Mouse (Mus musculus): ENCODE data around the gene Cars2. TPM values are rescaled to one million over a fixed set of nuclear protein-coding genes. Genes with fewer than 3 reads are reported as not detected.
"Not testable (repeated sequence)": the region's sequence is repeated elsewhere in the genome, so short reads cannot be mapped to it uniquely, and the experiment has no call there.

The Cars2 gene
- polyA plus RNA-seq, 1 experiment from 2014 or later: 17.8 TPM

GRCm38 (mm10) chr8:11498281-11498680 is 52.3 kb downstream of the Cars2 start:
- Histone ChIP-seq H3K27ac (replicated peaks; ENCODE audit: low read depth, low read length) (no peak overlapping the region), H3K36me3 (ENCODE audit: control insufficient read depth, insufficient read depth, low read length) (peaks cover 6% of the 10 kb centered on the region), H3K27me3 (ENCODE audit: control insufficient read depth, insufficient read depth, low read length) (no peaks in the 10 kb centered on the region), H3K9ac (ENCODE audit: low read length) (no peak overlapping the region), H3K9me3 (ENCODE audit: control insufficient read depth, low read length) (no peaks in the 10 kb centered on the region), H3K4me3 (ENCODE audit: low read depth, low read length) (peak overlapping the region; percentile 95), H3K4me1 (ENCODE audit: control insufficient read depth, insufficient read depth, low read length) (peaks cover 4% of the 10 kb centered on the region; the same call in 1 of the 2 replicates), H3K4me2 (ENCODE audit: low read depth, severe bottlenecking) (peak overlapping the region; percentile 73)
- WGBS: 79% methylated on average over 12 of the region's 12 CpGs
- DNase-seq (ENCODE audit: low spot score) (no peak), ATAC-seq (ENCODE audit: insufficient number of reproducible peaks, low FRiP score, low TSS enrichment, low read depth) (no peak)

GRCm38 (mm10) chr8:11497017-11497990 is 53.3 kb downstream of the Cars2 start, which contains the start of gene Naxd:
Gene Naxd (plus strand): TSS chr8:11497506.
- ATAC-seq (ENCODE audit: insufficient number of reproducible peaks, low FRiP score, low TSS enrichment, low read depth): peak; percentile 90
- H3K4me1 ChIP-seq (ENCODE audit: control insufficient read depth, insufficient read depth, low read length): peaks cover 4% of the 10 kb centered on the region; the same call in 1 of the 2 replicates
- no peaks in the 10 kb centered on the region for H3K9me3 ChIP-seq (ENCODE audit: control insufficient read depth, low read length)
- H3K4me3 ChIP-seq (ENCODE audit: low read depth, low read length): peak within 1 kb of the TSS; percentile 95
- peak; percentile 91 for DNase-seq (ENCODE audit: low spot score)
- peak within 1 kb of the TSS; percentile 87 for H3K9ac ChIP-seq (ENCODE audit: low read length)
- peak within 1 kb of the TSS; percentile 73 for H3K4me2 ChIP-seq (ENCODE audit: low read depth, severe bottlenecking)
- no peaks in the 10 kb centered on the region for H3K27me3 ChIP-seq (ENCODE audit: control insufficient read depth, insufficient read depth, low read length)
- WGBS: 4% methylated on average over 73 of the region's 73 CpGs
- peaks cover under 1% of the 10 kb centered on the region; the same call in 1 of the 2 replicates for H3K36me3 ChIP-seq (ENCODE audit: control insufficient read depth, insufficient read depth, low read length)
- 0 out of 2 replicates have a peak within 1 kb of the TSS, but pooled peaks have one; percentile 36 for H3K27ac ChIP-seq (replicated peaks; ENCODE audit: low read depth, low read length)

DNA sequence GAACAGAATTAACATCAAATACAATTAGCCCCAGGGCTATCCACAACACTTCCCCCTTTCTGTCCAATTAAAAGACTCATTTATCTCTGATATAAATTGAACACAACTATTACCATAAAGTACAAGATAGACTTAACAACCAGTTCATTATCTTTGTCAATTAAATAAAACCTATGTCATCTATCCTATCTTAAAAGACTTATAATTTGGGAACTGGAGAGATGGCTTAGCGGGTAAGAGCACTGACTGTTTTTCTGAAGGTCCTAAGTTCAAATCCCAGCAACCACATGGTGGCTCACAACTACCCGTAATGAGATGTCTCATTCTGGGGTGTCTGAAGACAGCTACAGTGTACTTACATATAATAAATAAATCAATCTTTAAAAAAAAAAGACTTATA is 58.2 kb downstream of the Cars2 start:
- WGBS: 79% methylated on average over 2 of the region's 2 CpGs
- not testable (repeated sequence) for ATAC-seq (ENCODE audit: insufficient number of reproducible peaks, low FRiP score, low TSS enrichment, low read depth)

DNA sequence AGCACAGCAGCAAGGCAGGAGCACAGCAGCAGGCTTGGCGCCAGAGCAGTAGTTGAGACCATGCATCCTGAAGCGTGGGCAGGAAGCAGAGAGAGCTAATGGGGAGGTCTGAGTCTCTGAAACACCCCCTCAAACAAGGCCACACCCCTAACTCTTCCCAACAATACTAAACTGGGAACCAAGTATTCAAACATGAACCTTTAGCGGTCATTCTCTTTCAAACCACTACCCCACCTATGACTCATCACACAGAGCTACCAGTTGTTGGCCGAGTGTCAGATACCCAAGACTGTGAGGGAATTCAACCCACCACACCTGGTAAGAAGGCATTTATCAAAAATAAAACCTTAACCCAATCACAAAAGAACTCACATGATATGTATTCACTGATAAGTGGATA is 63.4 kb downstream of the Cars2 start:
- no peak for ATAC-seq (ENCODE audit: insufficient number of reproducible peaks, low FRiP score, low TSS enrichment, low read depth)
- DNase-seq (ENCODE audit: low spot score): no peak
- H3K36me3 ChIP-seq (ENCODE audit: control insufficient read depth, insufficient read depth, low read length): no peaks in the 10 kb centered on the region

More for the DNA sequence above, 58.2 kb downstream of the Cars2 start:
- not testable (repeated sequence) for H3K4me1 ChIP-seq (ENCODE audit: control insufficient read depth, insufficient read depth, low read length); DNase-seq (ENCODE audit: low spot score); H3K9ac ChIP-seq (ENCODE audit: low read length); H3K27me3 ChIP-seq (ENCODE audit: control insufficient read depth, insufficient read depth, low read length); H3K27ac ChIP-seq (replicated peaks; ENCODE audit: low read depth, low read length); H3K4me2 ChIP-seq (ENCODE audit: low read depth, severe bottlenecking); H3K9me3 ChIP-seq (ENCODE audit: control insufficient read depth, low read length); H3K4me3 ChIP-seq (ENCODE audit: low read depth, low read length); H3K36me3 ChIP-seq (ENCODE audit: control insufficient read depth, insufficient read depth, low read length)

GRCm38 (mm10) chr8:11486142-11486541 is 64.4 kb downstream of the Cars2 start:
- no peaks in the 10 kb centered on the region for H3K4me1 ChIP-seq (ENCODE audit: control insufficient read depth, insufficient read depth, low read length)
- ATAC-seq (ENCODE audit: insufficient number of reproducible peaks, low FRiP score, low TSS enrichment, low read depth): no peak
- H3K4me3 ChIP-seq (ENCODE audit: low read depth, low read length): no peak overlapping the region
- H3K36me3 ChIP-seq (ENCODE audit: control insufficient read depth, insufficient read depth, low read length): no peaks in the 10 kb centered on the region
- peak; percentile 85 for DNase-seq (ENCODE audit: low spot score)
- H3K9me3 ChIP-seq (ENCODE audit: control insufficient read depth, low read length): no peaks in the 10 kb centered on the region
- 24% methylated on average over 7 of the region's 7 CpGs for WGBS
- no peak overlapping the region for H3K9ac ChIP-seq (ENCODE audit: low read length)
- H3K27ac ChIP-seq (replicated peaks; ENCODE audit: low read depth, low read length): no peak overlapping the region
- H3K4me2 ChIP-seq (ENCODE audit: low read depth, severe bottlenecking): no peak overlapping the region
- H3K27me3 ChIP-seq (ENCODE audit: control insufficient read depth, insufficient read depth, low read length): peaks cover 5% of the 10 kb centered on the region; the same call in 1 of the 2 replicates

More for the DNA sequence above, 63.4 kb downstream of the Cars2 start:
- Histone ChIP-seq H3K4me1 (ENCODE audit: control insufficient read depth, insufficient read depth, low read length) (no peaks in the 10 kb centered on the region), H3K4me3 (ENCODE audit: low read depth, low read length) (no peak overlapping the region), H3K27ac (replicated peaks; ENCODE audit: low read depth, low read length) (no peak overlapping the region), H3K27me3 (ENCODE audit: control insufficient read depth, insufficient read depth, low read length) (no peaks in the 10 kb centered on the region), H3K9me3 (ENCODE audit: control insufficient read depth, low read length) (no peaks in the 10 kb centered on the region), H3K9ac (ENCODE audit: low read length) (no peak overlapping the region), H3K4me2 (ENCODE audit: low read depth, severe bottlenecking) (no peak overlapping the region)
- 87% methylated on average over 4 of the region's 4 CpGs for WGBS

DNA sequence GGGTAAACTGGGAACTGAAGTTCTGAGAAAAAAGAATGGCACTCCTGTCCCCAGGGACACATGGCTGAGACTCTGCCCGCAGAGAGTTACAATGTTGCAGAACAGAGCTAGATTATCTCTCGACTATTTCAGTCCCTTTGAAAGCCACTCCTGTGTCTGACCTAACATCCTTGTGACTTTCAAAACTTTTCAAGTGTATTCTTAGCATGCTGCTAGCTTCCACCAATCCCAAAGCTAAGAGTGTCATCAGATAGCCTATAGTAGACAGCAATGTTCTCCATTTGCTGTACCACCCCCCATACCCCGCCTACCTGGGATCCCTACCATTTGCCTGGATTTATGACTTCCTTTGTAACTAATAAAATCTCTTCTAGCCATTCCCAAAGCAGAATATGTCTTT is 68.0 kb downstream of the Cars2 start:
- 76% methylated on average over 3 of the region's 3 CpGs for WGBS
- Histone ChIP-seq H3K36me3 (ENCODE audit: control insufficient read depth, insufficient read depth, low read length) (no peaks in the 10 kb centered on the region), H3K4me1 (ENCODE audit: control insufficient read depth, insufficient read depth, low read length) (peaks cover 6% of the 10 kb centered on the region; the same call in 1 of the 2 replicates), H3K9ac (ENCODE audit: low read length) (no peak overlapping the region), H3K27me3 (ENCODE audit: control insufficient read depth, insufficient read depth, low read length) (peaks cover 29% of the 10 kb centered on the region), H3K27ac (replicated peaks; ENCODE audit: low read depth, low read length) (no peak overlapping the region), H3K4me2 (ENCODE audit: low read depth, severe bottlenecking) (no peak overlapping the region), H3K9me3 (ENCODE audit: control insufficient read depth, low read length) (no peaks in the 10 kb centered on the region), H3K4me3 (ENCODE audit: low read depth, low read length) (no peak overlapping the region)
- ATAC-seq (ENCODE audit: insufficient number of reproducible peaks, low FRiP score, low TSS enrichment, low read depth): no peak
- DNase-seq (ENCODE audit: low spot score): no peak

GRCm38 (mm10) chr8:11481876-11482275 is 68.7 kb downstream of the Cars2 start:
- no peaks in the 10 kb centered on the region for H3K36me3 ChIP-seq (ENCODE audit: control insufficient read depth, insufficient read depth, low read length)
- DNase-seq (ENCODE audit: low spot score) (no peak), ATAC-seq (ENCODE audit: insufficient number of reproducible peaks, low FRiP score, low TSS enrichment, low read depth) (no peak)
- peaks cover 6% of the 10 kb centered on the region; the same call in 1 of the 2 replicates for H3K4me1 ChIP-seq (ENCODE audit: control insufficient read depth, insufficient read depth, low read length)
- H3K27me3 ChIP-seq (ENCODE audit: control insufficient read depth, insufficient read depth, low read length): peaks cover 34% of the 10 kb centered on the region
- no peak overlapping the region for H3K27ac ChIP-seq (replicated peaks; ENCODE audit: low read depth, low read length)
- H3K4me2 ChIP-seq (ENCODE audit: low read depth, severe bottlenecking): no peak overlapping the region
- WGBS: 72% methylated on average over 3 of the region's 3 CpGs
- no peaks in the 10 kb centered on the region for H3K9me3 ChIP-seq (ENCODE audit: control insufficient read depth, low read length)
- no peak overlapping the region for H3K9ac ChIP-seq (ENCODE audit: low read length)
- H3K4me3 ChIP-seq (ENCODE audit: low read depth, low read length): no peak overlapping the region

DNA sequence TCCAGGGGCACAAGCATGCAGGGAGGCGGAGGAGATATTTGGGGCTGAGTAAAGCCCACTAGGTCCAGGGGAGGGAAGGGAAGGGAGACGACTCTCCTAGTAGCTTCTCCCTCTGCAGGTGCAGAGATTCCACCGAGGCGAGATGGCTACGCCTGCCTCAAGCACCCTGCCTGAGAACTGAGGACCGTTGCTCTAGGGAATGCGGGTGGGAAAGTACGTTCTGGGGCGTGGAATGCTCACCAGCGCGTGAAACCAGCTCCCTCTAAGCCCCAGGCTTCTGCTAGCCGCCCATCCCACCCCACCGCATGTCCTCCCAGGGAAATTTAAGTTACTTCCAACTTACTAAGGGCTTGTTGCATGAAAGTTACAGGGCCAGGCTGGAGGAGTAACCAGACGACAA is 71.0 kb downstream of the Cars2 start:
- Histone ChIP-seq H3K4me3 (ENCODE audit: low read depth, low read length) (no peak overlapping the region), H3K36me3 (ENCODE audit: control insufficient read depth, insufficient read depth, low read length) (no peaks in the 10 kb centered on the region), H3K27me3 (ENCODE audit: control insufficient read depth, insufficient read depth, low read length) (peaks cover 52% of the 10 kb centered on the region), H3K4me1 (ENCODE audit: control insufficient read depth, insufficient read depth, low read length) (peaks cover 12% of the 10 kb centered on the region; the same call in 1 of the 2 replicates), H3K4me2 (ENCODE audit: low read depth, severe bottlenecking) (no peak overlapping the region), H3K9ac (ENCODE audit: low read length) (no peak overlapping the region), H3K9me3 (ENCODE audit: control insufficient read depth, low read length) (no peaks in the 10 kb centered on the region), H3K27ac (replicated peaks; ENCODE audit: low read depth, low read length) (no peak overlapping the region)
- 4% methylated on average over 14 of the region's 14 CpGs for WGBS
- ATAC-seq (ENCODE audit: insufficient number of reproducible peaks, low FRiP score, low TSS enrichment, low read depth) (no peak), DNase-seq (ENCODE audit: low spot score) (no peak)

All from limb, embryonic 11.5 days (tissue).